Mouse (Mus musculus) frontal cortex, postnatal 10 days (tissue): ENCODE results near the gene Kmt5c.
A peak's percentile ranks its signal among the peaks of the same experiment; 100 is the strongest.

ENCODE experiments used
- DNase-seq, 2 experiments: peaks; one replicate each; pipeline ENCODE4 v3.0.0; 2022; ENCODE audit warnings: low spot score in 2 of 2, mixed read lengths in 1 of 2

Kmt5c gene

GRCm38 (mm10) chr7:4746326-4746980, 6.5 kb downstream of the Kmt5c start:
- no peak for DNase-seq

DNA sequence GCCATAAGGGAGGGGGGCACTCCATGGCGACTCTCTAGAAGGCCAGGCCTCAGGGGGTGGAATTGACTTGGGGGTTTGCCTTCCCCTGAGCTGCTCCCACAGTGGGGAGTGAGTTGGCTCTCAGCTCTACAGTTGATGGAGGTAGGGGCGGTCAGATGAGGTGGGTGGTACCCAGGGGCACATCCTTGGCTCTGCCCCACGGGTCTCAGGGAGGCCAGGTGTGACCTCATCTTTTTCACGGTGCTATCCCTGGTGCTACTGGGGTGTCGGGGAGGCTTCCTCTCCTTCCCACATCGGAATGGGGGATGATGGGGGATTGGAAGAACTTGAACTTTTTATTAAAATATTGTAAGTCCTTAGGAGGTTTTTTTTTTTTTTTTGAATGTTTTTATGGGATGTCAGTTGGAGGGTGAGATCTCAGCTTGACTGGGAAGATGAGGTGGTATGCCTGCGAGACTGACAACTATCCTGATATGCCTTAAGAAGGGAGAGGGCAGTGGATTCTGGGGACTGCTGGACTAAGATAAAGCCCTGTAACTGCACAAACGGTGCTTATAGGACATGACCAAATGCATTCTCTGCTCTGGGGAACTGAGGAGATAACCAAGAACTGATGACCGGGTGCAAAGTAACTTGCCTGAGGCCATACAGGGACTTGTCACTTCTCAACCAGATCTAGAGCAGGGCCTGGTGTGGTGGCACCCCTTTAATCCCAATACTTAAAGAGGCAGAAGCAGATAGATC, 7.4 kb downstream of the Kmt5c start:
- DNase-seq = no peak

GRCm38 (mm10) chr7:4748321-4748720, 8.4 kb downstream of the Kmt5c start:
- DNase-seq = no peak

DNA sequence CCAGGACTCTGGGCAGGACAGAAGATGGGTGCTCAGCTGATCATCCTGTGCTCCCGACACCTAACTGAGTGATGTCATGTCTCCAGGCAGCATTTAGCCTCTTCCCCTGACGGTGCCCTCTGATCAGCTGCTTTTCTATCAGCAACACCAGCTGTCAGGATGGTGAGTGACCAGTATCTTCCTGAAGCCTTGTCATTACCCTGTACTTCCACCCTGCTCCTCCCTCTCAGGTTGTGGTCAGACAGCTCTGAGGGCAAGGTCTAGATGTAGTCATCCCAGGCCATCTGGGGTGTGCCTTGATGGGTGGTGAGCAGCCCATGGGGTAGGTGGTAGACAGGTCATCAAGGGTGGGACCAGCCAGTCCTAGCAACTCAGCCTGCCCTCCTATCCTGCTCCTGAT, 9.3 kb downstream of the Kmt5c start:
- DNase-seq = no peak

GRCm38 (mm10) chr7:4751971-4752820, 12.3 kb downstream of the Kmt5c start:
- DNase-seq = peak; percentile 18 to 19

- DNase-seq = peak; percentile 72 to 76
Measured at GRCm38 (mm10) chr7:4752821-4753570, 13.1 kb downstream of the Kmt5c start, which contains the start of gene Cox6b2. TSS of gene Cox6b2 (minus strand) at chr7:4753094.

GRCm38 (mm10) chr7:4759670-4760069, 19.8 kb downstream of the Kmt5c start:
- DNase-seq = no peak

- no peak for DNase-seq
Measured at GRCm38 (mm10) chr7:4764946-4765710, 25.2 kb downstream of the Kmt5c start.

GRCm38 (mm10) chr7:4771202-4771601, 31.3 kb downstream of the Kmt5c start, which contains the start of gene Fam71e2:
TSS of gene Fam71e2 (minus strand) at chr7:4771302.
- DNase-seq = no peak

DNA sequence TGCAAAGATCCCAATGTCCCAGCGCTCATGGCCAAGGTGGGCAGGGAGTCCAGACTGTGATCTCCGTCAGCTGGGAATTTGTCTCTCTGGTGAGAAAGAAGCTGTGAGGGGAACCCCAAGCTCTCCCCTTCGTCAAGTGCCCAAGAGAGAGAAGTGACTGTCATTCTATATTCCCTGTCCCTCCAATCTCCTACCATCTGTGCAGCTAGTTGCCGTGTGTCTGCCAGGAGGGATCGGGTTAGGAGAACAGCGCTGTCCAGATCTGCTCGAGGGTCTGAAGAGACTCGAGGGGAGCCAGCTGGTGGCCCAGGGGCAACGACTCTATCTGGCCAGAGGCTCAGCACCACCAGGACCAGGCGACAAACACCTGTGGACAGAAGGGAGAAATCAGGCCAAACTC, 36.2 kb downstream of the Kmt5c start:
- no peak for DNase-seq

GRCm38 (mm10) chr7:4776861-4777830, 37.2 kb downstream of the Kmt5c start:
- DNase-seq = peak in 1 of 2 experiments; percentile 39

GRCm38 (mm10) chr7:4777851-4778637, 38.1 kb downstream of the Kmt5c start:
- DNase-seq = no peak

- DNase-seq = no peak
Measured at GRCm38 (mm10) chr7:4779921-4780320, 40.0 kb downstream of the Kmt5c start.

DNA sequence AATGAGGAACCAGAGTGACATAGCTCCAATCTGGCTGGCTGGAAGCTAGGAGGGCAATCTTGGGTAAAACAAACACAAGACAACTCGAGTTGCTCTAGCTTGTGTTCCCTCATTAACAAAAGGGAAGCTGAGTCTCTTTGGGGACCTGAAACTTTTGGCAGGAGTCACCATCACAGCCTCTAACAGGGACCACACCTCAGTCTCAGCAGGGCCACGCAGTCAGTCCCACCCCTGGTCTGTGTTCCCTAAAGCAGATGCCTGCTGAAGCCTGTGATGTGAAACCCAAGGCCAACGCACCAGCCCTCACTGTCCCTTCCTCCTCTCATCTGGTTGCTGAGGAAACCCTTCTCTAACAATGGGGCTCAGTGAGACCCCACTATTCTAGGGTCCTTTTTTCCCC, 42.2 kb downstream of the Kmt5c start:
- no peak for DNase-seq

DNA sequence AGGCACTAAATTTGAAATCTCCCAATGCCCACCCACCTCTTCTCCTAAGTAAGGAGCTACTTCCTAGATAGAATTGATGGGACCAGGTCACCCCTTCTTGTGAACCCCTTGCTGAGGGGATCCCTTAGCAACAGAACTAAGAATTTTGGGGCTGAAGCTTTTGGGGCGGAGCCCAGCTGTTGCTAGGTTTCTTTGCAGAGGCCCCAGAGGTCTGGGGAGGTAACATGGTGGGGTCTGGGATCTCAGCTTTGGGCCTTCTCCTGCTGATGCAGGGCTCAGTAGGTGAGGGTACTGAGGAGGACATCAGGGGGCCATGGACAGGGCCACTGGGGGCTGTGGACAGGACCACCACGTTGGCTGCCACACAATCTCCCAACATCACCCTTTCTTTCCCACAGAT, 42.8 kb downstream of the Kmt5c start, which contains the start of the genes Il11 and Tmem190:
Gene Il11, minus strand, starts transcription at position 101 of the 400 bp plus-strand sequence.
Gene Tmem190, plus strand, starts transcription at position 179 of the 400 bp plus-strand sequence.
- DNase-seq = no peak

GRCm38 (mm10) chr7:4783667-4784268, 43.9 kb downstream of the Kmt5c start:
- DNase-seq = peak in 1 of 2 experiments; percentile 9

DNA sequence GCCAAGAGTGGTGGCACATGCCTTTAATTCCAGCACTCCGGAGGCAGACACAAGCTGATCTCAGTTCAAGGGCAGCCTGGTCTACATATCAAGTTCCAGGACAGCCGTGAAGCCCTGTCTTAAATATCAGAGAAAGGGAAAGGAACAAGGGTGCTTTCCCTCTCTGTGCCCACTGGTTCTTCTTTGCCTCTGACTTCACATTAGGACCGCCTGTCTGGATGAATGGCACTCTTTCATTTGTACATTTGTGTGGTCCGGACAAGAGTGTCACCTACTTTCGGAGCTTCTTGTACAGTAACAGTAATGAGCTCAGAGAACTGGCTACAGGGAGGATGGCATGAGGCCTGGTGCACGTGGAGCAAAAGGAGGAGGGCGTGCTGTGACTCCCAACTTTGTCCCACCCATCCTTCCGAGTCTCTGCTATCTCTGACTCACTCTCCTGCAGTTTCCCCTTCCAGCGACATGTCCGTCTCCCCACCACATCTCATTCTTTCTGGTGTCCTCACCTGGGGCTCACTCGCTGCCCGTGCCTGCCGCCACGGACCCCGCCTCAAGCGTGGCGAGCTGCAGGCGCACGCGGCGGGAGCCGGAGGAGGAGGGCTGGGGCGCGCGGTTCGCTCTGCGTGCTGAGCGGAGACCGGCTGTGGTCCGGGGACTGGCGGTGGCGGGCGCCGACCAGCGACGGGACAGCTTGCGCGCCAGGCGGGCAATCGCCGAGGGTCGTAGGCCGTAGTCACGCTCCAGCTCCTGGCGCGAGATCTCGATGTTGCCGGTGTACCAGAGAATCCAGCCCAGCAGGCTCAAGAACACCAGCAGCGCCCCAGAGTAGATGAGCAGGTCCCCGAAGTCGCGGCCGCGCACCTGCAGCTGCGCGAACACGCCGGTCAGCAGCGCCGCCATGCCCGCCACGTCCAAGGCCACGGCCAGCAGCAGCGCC, 48.9 kb downstream of the Kmt5c start:
- DNase-seq = peak in 1 of 2 experiments; percentile 55
